ENCODE assay signal across 9 mouse cellular contexts in the genomic region with DNA sequence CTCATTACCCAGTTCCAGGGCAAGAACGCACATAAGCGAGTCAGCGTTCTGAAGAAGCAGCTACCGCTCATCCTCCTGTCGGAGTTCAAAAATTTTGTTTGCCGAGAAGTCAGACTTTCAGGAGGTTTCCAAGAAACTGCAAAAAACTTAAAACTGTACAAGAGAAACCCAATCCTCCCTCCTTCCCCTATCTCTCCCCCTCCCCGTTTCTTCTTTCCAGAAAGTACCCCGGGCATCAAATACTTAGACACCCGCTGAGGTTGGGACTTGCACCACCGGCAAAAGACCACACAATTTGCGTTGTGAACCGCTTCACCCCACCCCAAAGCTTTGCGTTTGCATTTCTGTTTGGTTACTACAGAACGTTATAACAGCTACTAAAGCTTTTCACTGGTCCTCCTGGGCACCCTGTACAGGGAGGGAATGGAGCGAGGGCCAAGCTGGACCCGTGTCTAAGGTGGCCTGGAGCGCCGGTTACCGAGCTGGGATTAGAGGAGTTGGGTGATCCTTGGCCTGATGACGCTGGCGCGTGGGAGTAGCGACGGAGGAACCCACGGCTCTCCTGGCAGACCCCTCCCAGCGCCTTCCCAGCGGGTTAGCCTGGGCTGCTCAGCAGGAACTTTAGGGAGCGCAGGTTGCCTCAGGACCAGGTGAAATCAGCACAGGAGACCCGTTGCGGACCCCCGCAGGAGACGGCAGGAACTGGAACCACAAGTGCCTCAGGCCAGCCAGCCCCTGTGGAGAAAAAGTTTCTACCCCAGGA. TPM values are rescaled to one million over a fixed set of nuclear protein-coding genes. Genes with fewer than 3 reads are reported as not detected.
DNase-seq lines count a peak whose midpoint lies in the region; ATAC-seq and TF ChIP-seq lines count a peak whose summit lies in the region.
"Had no signal": no experiment of that assay in that cellular context is flagged by ENCODE, and none has a peak within 500 bp of the region (broad histone marks: within the 10 kb centered on the region; RNA-seq: fewer than 3 reads in every experiment).

No protein-coding gene starts in this region.

- peak overlapping the region; percentile 69 for H3K4me3 ChIP-seq in liver, adult 2 months (ENCODE audit: insufficient read depth, low read depth, low read length)
- peak overlapping the region; percentile 52 for H3K4me3 ChIP-seq in embryonic facial prominence, embryonic 10.5 days
- H3K4me3 ChIP-seq in limb, embryonic 11.5 days (ENCODE audit: low read depth, low read length), result peak overlapping the region; percentile 19

- H3K36me3 ChIP-seq in liver, adult 2 months (ENCODE audit: control insufficient read depth, insufficient read depth, low read length), result no peaks in the 10 kb centered on the region
- H3K36me3 ChIP-seq in embryonic facial prominence, embryonic 10.5 days (replicated peaks), result no peaks in the 10 kb centered on the region
- H3K36me3 ChIP-seq in limb, embryonic 11.5 days (ENCODE audit: control insufficient read depth, insufficient read depth, low read length), result no peaks in the 10 kb centered on the region

- peak overlapping the region; percentile 59 for H3K27ac ChIP-seq in liver, adult 2 months (replicated peaks; ENCODE audit: insufficient read depth, low read depth, low read length)
- peak overlapping the region; percentile 48; the same call in 1 of the 2 replicates for H3K27ac ChIP-seq in embryonic facial prominence, embryonic 10.5 days (replicated peaks)
- no peak overlapping the region for H3K27ac ChIP-seq in limb, embryonic 11.5 days (replicated peaks; ENCODE audit: low read depth, low read length)

- no peaks in the 10 kb centered on the region for H3K4me1 ChIP-seq in liver, adult 2 months (ENCODE audit: control insufficient read depth, insufficient read depth, low read length)
- peaks cover 10% of the 10 kb centered on the region for H3K4me1 ChIP-seq in embryonic facial prominence, embryonic 10.5 days
- peaks cover 6% of the 10 kb centered on the region; the same call in 1 of the 2 replicates for H3K4me1 ChIP-seq in limb, embryonic 11.5 days (ENCODE audit: control insufficient read depth, insufficient read depth, low read length)

- no peak for DNase-seq in liver, adult 2 months (ENCODE audit: extremely low read depth, low read depth, low spot score)
- DNase-seq in liver, result no peak
- peak; percentile 49 for DNase-seq in embryonic facial prominence, embryonic 10.5 days (ENCODE audit: low spot score)
- peak; percentile 35 to 36 for DNase-seq in heart, postnatal 14 days
- DNase-seq in limb, embryonic 11.5 days (ENCODE audit: low spot score), result peak; percentile 51
- no peak for DNase-seq in right cerebral cortex, postnatal 14 days
- no peak for DNase-seq in layer of hippocampus, adult 11-12 months (ENCODE audit: low spot score)

- peak overlapping the region; percentile 70 for H3K9ac ChIP-seq in liver, adult 2 months (ENCODE audit: low read depth, low read length)
- H3K9ac ChIP-seq in limb, embryonic 11.5 days (ENCODE audit: low read length), result peak overlapping the region; percentile 23; the same call in 1 of the 2 replicates

- ATAC-seq in limb, embryonic 11.5 days (ENCODE audit: insufficient number of reproducible peaks, low FRiP score, low TSS enrichment, low read depth), result no peak
- 0 out of 2 replicates have a peak, but pooled peaks have one; percentile 35 for ATAC-seq in monocyte, adult 5-6 weeks (replicated peaks; ENCODE audit: insufficient number of reproducible peaks, low FRiP score, low TSS enrichment, poor library complexity, severe bottlenecking)
- ATAC-seq: Patski had no signal

- TF ChIP-seq POLR2A in liver, adult 2 months (IDR thresholded peaks at IDR 0.05; ENCODE audit: extremely low read depth, insufficient read depth, low read length), result no peak

- H3K9me3 ChIP-seq in embryonic facial prominence, embryonic 10.5 days, result no peaks in the 10 kb centered on the region
- H3K9me3 ChIP-seq in limb, embryonic 11.5 days (ENCODE audit: control insufficient read depth, low read length), result no peaks in the 10 kb centered on the region

- no peak for TF ChIP-seq CTCF in liver, adult 2 months (IDR thresholded peaks at IDR 0.05; ENCODE audit: low read depth, low read length)

- 15% methylated on average over 32 of the region's 32 CpGs for WGBS in liver, adult 2 months
- WGBS in embryonic facial prominence, embryonic 10.5 days, result 12% methylated on average over 32 of the region's 32 CpGs
- 15% methylated on average over 32 of the region's 32 CpGs for WGBS in limb, embryonic 11.5 days

- H3K27me3 ChIP-seq in liver, adult 2 months (ENCODE audit: control insufficient read depth, insufficient read depth, low read length), result no peaks in the 10 kb centered on the region
- H3K27me3 ChIP-seq in embryonic facial prominence, embryonic 10.5 days (replicated peaks; ENCODE audit: low read depth, poor library complexity, severe bottlenecking), result peaks cover 50% of the 10 kb centered on the region
- peaks cover 5% of the 10 kb centered on the region; the same call in 1 of the 2 replicates for H3K27me3 ChIP-seq in limb, embryonic 11.5 days (ENCODE audit: control insufficient read depth, insufficient read depth, low read length)

- intact Hi-C loops in heart, postnatal 14 days (cut with DNase I), result no loop called here

- peak overlapping the region; percentile 47 for H3K4me2 ChIP-seq in limb, embryonic 11.5 days (ENCODE audit: low read depth, severe bottlenecking)

- H3K79me2 ChIP-seq in liver, adult 2 months (ENCODE audit: control insufficient read depth, insufficient read depth, low read length), result no peaks in the 10 kb centered on the region

RNA-seq across cellular contexts. Expression of a gene that starts 49.7 kb away (rescaled TPM):
- 241 and 280 TPM in 2 replicates for total RNA-seq in liver, adult 2 months (2014; rRNA removed)
- 140 and 162 TPM in 2 replicates for polyA plus RNA-seq in liver, adult 2 months (2012; rRNA removed)
- 2,126 and 2,130 TPM in 2 replicates for polyA plus RNA-seq in embryonic facial prominence, embryonic 10.5 days (2016; fragmentation: Nextera tagmentation; extraction: Ambion mirVana)
- total RNA-seq in heart, postnatal 14 days (2021), result 100 to 1,000 TPM; 547 to 571 TPM
- polyA plus RNA-seq in limb, embryonic 11.5 days (2014; fragmentation: Nextera tagmentation; extraction: Ambion mirVana), result 2,216 and 2,331 TPM in 2 replicates
- total RNA-seq in monocyte, adult 5-6 weeks (2017), result 1,699 to 1,884 TPM (median 1,722 TPM) in 3 replicates

RNA-seq across cellular contexts. Expression of a gene that starts 50.8 kb away (rescaled TPM):
- total RNA-seq in liver, adult 2 months (2014; rRNA removed), result 9.3 and 9.5 TPM in 2 replicates
- 5.1 and 5.4 TPM in 2 replicates for polyA plus RNA-seq in liver, adult 2 months (2012; rRNA removed)
- 27.8 and 28.1 TPM in 2 replicates for polyA plus RNA-seq in embryonic facial prominence, embryonic 10.5 days (2016; fragmentation: Nextera tagmentation; extraction: Ambion mirVana)
- total RNA-seq in heart, postnatal 14 days (2021), result 1 to 10 TPM; 9.5 to 9.6 TPM
- 33.2 and 35.7 TPM in 2 replicates for polyA plus RNA-seq in limb, embryonic 11.5 days (2014; fragmentation: Nextera tagmentation; extraction: Ambion mirVana)
- 24.3 to 29.6 TPM (median 27.1 TPM) in 3 replicates for total RNA-seq in monocyte, adult 5-6 weeks (2017)

Comparison
In these comparisons a context has a peak if more than half of its experiments do, and no peak if none do; other contexts are left out.
1. DNase-seq: peak in embryonic facial prominence, embryonic 10.5 days (single experiment), heart, postnatal 14 days (2 of 2) and limb, embryonic 11.5 days (single experiment); none in liver, adult 2 months (single experiment), liver (single experiment), right cerebral cortex, postnatal 14 days (single experiment) and layer of hippocampus, adult 11-12 months (single experiment).
2. H3K4me3 ChIP-seq: peak in every context shown above with its lines; median percentile 69 in liver, adult 2 months; 52 in embryonic facial prominence, embryonic 10.5 days; 19 in limb, embryonic 11.5 days.